Mouse (Mus musculus): ENCODE data around the gene Chchd10.

Gene Chchd10

DNA sequence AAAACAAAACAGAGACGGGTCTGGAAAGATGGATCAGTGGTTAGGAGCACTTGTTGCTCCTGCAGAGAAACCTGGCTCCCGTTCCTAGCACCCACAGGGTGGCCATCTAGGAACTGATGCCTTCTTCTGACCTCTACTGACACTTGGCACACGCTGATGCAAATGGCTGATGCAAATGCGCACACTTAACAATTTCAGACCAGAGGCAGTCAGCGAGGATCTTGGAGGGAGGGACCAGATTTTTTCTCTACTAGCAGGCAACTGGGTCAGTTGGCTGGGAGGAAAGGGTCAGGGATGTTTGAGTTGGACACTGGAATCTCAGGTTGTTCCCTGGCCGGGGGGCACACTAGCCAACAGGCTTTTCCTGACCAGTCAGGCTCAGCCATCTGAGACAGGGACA lies at the start of gene Chchd10:
Chchd10 (plus strand) TSS at position 240 of the 400 bp plus-strand sequence.
- in situ Hi-C loops (cut with MboI, MseI), result no loop called here

DNA sequence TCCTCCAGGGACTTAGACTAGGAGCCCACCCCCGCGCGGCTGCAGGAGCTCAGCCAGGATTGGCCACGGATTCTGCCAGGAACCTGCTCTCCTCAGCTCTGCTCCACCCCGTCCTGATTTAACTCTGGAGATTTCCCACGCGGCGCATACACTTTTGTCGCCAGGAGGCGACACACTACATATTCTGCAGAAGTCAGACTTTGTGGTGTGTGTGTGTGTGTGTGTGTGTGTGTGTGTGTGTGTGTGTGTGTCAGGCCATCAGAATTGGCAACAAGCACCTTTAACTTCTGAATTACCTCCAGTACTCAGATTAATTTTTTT lies 49.7 kb upstream of the Chchd10 start:
- in situ Hi-C loops (cut with MboI, MseI), result no loop called here

DNA sequence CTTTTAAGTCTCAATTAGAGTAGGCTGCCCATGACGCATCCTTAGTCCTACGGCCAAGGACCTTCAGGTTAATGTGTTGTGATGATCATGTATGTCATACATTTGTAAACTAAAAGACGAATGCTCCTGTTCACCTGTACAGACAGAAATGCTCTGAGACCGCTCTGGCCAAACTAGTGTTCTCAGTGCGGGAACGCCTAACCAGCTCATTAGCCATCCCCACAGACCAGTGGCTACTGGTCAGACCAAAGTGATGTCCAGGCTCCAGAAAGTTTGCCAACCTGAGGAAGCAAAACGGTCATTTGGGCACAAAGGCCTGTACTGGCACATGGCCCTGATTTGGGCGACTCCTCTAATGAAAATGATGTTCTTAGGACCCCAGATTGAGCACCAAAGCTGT lies 48.2 kb upstream of the Chchd10 start:
- in situ Hi-C loops (cut with MboI, MseI), result loop anchor here (5.0 kb wide), 1 partner anchor 68 kb away; the partner anchor contains the start of gene Gm5134 (in 2 of the 2)

DNA sequence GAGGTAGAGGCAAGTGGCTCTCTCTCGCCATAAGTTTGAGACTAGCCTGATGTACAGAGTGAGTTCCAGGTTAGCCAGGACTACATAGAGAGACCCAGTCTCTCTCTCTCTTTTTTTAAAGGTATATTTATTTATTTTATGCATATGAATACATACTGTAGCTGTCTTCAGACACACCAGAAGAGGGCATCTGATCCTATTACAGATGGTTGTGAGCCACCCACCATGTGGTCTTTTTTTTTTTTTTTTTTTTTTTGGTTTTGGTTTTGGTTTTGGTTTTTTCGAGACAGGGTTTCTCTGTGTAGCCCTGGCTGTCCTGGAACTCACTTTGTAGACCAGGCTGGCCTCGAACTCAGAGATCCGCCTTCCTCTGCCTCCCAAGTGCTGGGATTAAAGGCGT lies 45.4 kb upstream of the Chchd10 start:
- in situ Hi-C loops (cut with MboI, MseI), result loop anchor here (5.0 kb wide), 1 partner anchor 65 kb away; the partner anchor contains the start of gene Gm5134 (in 2 of the 2)

DNA sequence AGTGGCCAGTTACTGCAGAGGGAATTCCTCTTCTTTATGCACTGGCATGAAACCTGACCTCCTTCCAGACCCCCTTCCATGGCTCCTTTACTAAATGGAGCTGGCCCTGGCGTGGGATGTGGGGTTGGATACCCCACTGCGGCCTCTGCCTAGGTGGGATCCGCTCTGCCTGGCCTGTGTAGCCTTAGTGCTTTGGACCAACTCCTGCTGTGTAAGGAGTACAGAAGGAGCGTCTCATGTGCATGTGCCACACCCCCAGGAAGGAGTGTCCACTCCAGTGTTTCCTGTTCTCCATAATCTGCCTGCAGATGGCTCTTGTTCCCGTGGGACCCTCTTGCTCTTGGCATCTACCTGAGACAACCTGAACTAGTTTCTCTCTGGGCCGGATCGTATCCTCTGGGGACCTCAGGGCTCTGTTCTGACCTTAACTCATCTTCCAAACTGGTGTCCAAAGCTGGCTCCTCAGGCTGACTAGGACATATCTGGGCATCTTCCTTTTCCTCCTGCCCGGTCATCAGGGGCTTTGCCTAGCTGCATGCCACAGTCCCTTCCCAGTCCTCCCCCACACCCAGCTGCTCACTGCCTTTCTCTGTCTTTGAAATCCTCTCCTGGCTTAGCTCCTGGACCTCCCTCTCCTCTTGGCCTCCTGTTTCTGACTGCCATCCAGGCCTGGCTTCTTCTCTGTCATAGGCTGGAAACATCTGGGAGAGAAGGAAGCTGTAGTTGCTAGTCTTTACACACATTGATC lies 43.4 kb upstream of the Chchd10 start:
- in situ Hi-C loops (cut with MboI, MseI), result loop anchor here (5.0 kb wide), 1 partner anchor 63 kb away; the partner anchor contains the start of gene Gm5134 (in 2 of the 2)

DNA sequence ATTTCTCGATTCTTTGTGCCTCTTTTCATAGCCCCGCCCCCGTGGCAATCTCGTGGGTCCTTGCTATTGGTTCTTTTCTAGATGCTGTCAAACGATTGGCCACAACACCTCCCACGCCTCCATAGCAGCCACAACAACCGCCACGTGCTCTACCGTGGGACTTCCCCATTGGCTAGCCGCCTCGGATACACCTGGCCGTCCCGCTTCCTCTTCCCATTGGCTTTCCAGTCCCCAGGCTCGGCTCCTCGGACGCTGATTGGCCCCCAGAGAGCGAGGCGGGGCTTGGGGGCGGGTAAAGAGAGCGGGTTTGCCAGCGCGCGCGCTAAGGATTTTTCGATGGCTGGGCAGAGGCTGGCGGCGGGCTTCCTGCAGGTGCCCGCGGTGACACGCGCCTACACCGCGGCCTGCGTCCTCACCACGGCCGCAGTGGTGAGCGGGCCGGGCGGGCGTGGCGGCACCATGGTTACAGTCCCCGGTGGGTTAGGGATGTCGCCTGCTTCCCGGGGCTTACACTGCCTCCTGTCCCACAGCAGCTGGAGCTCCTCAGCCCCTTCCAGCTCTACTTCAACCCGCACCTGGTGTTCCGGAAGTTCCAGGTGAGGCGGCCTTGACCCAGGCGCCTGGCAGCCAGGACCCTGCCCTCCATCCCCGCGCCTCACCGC lies 39.7 kb upstream of the Chchd10 start, which contains the start of gene Derl3:
Derl3 (plus strand) TSS at position 325 of the 662 bp plus-strand sequence.
- in situ Hi-C loops (cut with MboI, MseI), result no loop called here

DNA sequence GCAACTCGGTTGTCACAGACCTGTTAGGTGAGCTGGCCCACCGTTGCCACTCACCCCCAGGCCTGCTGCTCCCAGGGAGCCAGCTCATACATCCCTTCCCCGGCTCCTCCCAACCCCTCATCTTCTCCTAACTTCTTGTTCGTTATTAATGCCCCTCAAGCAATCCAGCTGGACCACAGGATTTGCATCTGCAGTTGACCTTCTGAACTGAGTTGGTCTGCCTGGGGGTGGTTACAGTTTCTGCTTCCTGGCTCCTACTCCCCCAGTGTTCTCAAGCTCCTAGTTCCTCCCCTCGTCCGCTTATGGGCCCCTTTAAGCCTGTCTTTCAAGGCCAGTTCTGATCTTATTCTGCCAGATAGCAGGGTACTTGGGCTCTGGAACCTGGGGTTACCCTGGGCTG lies 38.3 kb upstream of the Chchd10 start:
- in situ Hi-C loops (cut with MboI, MseI), result no loop called here

DNA sequence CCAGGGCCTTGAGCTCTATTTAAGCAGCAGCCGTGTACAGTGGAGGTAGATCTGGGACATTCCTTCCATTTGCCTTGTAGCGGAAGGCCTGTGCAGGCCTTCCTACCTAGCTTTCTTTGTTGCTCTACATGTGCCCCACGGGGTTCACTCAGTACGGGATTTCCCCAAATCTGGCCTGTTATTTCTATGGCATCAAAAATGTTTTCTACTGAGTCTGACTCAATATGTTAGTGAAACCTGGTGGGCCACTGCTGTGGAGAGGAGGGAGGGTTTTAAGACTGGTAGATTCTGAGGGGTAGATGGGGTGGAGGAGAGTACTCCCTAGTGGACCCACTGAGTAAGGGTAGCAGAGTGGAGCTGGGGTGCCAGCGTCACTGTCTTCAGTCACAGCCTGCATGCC lies 37.2 kb upstream of the Chchd10 start:
- in situ Hi-C loops (cut with MboI, MseI), result no loop called here

DNA sequence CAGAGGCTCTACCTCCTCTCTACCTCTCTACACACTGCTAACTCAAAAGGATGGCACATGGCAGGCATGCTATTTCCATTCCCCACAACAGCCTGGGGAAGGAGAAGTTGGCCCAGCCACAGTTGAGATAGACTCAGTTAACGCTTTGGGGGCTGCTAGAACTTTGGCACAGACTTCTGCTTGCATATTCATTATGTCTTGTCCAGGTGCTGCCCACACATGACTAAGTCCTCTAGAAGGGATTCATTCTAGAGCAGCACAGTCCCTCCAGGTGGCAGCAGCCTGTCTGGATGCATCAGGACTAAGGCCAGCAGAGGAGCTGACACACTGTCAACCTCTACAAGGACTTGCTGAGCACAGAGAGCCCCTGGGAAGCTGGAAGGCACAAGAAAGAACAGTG lies 36.7 kb upstream of the Chchd10 start:
- in situ Hi-C loops (cut with MboI, MseI), result no loop called here

DNA sequence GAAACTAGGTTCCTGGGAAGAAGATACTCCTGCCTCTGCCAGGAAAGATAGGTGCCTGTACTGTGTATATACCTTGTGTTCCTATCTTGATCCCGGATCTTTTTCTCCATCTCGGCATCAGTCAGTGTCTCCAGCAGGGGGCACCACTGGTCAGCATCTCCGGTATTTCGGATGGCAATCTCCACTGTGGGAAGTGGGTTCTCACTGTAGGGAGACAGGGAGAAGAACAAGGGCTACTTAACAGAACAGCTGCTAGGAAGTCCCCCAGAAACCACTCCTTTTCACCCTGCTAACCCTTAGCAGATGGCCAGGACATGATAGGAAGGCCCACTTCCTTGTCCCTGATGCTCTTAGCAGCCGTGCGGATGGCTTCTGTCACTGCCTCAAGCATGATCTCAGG lies 35.6 kb upstream of the Chchd10 start:
- in situ Hi-C loops (cut with MboI, MseI), result no loop called here

DNA sequence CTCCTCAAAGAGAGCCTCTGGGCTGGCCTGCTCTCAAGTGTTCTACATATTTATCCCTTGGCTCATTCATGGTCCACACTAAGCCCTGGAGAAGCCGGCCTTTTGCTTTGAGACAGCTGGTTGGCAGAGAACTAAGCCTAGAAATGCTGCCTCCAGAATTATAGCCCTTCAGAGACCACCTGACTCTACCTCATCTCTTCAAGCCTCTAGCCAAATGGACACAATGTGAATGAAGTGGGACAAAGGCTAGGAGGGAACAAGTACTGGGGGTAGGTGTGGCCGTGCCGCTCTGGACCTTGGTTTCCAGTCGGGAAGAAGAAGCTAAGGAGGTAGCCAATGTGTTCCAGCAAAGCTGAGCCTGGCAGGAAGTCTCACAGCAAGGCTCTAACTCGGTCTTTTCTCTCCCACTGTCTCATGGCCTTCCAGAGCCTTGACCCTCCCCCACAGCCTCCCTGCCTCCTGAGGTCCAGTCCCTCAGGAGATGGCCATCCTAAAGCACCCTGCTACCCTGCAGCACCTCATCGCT lies 34.8 kb upstream of the Chchd10 start:
- in situ Hi-C loops (cut with MboI, MseI), result no loop called here

DNA sequence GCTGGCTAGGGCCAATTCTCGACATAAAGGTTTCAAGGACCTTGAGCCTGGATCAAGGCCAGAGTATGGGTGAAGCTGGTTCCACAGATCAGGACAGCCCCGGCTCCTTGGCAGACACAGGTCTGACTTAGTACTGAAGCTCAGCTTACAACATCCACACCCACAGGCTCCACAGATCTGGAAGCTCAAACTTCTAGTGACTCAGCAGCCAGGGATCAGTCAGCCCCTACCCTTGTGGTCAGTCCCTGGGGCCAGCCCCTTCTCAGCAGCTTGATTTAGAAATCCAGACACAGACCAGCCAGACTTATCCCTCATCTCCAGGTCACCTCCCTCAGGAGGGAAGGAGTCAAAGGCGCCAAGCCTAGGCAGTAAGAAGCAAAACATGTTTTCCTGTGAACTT lies 34.1 kb upstream of the Chchd10 start:
- in situ Hi-C loops (cut with MboI, MseI), result no loop called here

DNA sequence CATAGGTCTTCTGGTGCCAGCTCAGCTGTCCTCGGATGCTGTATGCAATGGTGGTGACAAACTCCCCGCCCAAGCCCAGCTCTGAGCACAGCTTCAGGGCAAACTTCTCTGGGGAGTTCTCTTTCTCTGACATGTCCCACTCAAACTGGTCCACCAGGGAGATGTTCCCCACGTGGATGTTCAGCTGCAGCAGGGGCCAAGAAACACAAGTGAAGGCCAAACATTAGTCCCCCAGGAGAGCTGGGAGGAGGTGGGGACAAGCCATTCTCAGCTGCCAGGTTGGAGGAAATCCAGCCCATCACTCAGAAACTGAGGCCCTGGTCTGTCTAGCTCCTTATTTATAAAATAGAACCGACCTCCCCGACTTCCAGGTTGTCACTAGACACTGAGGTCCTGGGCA lies 28.5 kb upstream of the Chchd10 start:
- in situ Hi-C loops (cut with MboI, MseI), result no loop called here

DNA sequence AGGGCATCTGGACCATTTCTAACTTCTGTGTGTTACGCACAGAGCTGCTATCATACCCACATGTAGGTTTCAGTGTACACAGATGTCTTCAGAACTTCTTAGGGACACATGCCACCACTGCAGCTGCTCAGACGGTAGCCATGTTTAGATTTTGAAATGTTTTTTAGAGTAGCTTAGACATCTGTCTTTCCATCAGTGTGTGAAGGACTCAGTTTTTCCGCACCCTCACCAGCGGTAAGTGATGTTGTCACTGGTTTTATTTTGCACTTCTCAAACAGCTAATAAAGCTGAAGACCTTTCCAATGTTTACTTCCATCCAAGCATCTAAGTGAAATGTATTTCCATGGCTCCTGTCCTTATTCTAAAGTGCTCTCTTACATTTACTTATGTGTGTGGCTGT lies 26.0 kb upstream of the Chchd10 start:
- in situ Hi-C loops (cut with MboI, MseI), result no loop called here

DNA sequence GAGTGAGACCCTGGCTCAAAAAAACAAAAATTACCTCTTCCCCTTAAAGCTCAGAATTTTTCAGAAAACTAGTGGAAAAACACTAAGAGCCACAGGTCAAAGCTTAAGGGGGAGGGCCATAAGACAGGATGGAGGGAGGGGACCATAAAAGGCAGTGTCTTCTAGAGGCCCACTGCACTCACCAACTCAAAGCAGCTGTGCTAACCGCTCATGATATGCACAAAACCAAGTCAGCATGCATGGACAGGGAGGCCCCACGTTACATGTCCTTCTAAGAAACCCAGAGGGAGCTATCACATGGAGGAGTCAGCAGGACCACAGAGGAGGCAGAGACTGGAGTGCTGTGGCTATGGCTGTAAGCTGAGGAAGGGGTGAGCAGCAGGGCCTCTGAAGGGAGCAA lies 22.2 kb upstream of the Chchd10 start:
- in situ Hi-C loops (cut with MboI, MseI), result no loop called here

DNA sequence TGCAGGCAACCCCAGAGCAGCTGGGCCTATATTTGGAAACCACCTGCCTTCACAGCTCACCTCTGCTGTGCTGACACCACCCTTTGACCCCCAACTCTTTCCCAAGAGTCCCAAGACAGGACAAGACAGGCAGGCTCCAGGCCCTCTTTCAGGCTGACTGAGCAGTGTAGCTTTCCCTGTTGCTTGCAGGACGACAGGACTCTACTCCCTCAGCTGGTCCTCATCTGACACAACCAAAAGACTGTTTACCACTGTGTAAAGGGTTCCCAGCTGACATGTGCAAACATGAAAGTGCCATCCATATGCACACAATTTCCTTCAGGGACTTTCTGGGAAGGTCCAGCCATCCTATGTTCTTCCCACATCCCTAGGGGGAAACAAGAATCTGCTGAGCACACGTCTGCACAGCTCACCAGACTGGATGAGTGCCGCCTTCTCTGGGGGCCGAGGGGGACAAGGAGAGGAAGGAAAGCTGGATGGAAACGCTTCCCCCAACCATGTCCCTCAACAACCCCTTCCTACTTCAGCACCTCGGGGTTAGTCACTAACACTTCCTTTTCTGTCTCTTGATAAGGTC lies 19.8 kb upstream of the Chchd10 start:
- in situ Hi-C loops (cut with MboI, MseI), result no loop called here

DNA sequence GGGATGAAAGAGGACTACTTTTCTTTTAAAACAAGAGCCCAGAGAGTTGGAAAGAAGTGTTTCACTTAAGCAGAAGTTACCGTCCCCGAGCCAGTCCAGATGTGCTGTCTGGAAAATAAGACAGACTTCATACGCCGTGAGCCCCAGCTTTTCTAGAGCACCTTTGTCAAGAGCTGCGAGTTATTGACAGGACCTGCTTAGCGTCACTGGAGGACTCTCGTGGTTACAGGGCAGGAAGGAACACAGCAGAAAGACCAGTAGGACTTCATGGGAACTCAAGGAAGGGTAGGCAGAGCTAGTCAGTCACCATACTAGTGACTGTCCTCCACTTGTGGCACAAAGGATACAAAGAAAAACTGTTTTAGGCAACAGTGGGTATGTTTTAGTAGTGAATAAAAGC lies 17.4 kb upstream of the Chchd10 start:
- in situ Hi-C loops (cut with MboI, MseI), result no loop called here

DNA sequence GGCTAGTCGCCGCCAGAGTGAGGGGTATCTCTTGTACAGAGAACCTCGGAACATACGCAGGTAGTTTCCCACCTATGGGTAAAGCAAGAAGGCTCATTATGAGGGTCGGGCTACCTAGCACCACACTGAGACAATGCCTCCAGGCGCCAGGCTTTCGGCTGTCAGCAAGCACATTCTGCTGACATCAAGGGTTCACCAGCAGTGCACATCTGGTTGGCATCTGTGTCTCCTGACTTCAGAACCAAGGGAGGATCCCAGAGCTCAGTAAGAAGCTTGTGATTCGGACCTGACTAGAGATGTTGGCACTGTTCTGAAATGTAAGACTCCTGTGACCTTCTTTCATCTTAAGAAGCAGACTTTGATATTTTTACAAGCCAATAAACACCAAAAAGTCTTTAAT lies 16.1 kb upstream of the Chchd10 start:
- in situ Hi-C loops (cut with MboI, MseI), result no loop called here

DNA sequence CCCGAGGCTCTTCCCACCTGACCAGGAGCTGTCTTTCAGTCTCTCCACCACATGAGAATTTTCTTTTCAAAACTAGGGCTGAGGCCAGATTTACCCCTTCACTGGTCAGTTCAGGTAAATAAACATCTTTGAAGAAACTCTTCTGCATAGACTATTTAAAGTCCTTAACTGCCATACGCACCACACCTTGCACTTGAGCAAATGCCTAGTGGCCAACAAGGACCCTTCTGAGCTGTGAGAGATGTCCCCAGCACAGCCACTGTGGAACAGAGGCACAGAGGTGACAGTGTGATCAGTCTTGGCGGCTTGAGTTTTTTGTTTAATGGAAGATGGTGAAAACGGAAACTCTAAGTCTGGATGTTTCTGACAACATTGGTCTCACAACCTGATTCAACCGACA lies 13.9 kb upstream of the Chchd10 start:
- in situ Hi-C loops (cut with MboI, MseI), result no loop called here

DNA sequence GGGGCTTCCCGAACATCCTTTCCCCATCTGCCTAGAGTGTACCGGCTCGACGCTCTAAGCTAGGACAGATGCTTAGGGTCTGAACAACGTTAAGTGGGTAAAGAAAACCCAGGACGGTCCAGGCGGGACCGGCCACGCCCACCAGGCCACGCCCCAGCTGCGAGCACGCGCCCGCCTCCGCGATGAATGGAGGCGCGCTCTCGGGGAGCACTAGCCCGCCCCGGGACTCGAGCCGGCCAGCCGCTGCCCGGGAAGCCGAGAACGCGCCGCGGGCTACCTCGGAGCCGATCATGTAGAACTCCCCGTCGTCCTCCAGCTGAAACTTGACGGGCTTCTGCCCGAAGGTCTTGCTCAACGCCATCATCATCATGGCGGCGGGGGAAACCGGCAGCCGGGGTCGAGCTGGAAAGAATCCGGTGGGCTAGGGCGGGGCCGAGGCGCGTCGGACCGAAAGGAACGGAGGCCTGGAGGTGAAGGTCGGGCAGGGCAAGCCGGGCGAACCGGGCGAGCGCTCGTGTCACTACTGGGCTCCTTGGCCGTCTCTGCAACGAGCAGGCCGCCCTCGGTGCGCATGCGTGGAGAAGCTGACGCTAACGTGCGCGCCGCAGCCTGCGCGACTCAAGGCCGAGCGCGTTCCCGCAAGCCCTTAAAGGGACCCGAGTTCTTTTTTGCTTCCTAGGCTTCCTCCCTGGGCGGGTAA lies 11.8 kb upstream of the Chchd10 start, which contains the start of gene Smarcb1:
Smarcb1 (minus strand) TSS at position 592 of the 700 bp plus-strand sequence.
- in situ Hi-C loops (cut with MboI, MseI), result no loop called here

DNA sequence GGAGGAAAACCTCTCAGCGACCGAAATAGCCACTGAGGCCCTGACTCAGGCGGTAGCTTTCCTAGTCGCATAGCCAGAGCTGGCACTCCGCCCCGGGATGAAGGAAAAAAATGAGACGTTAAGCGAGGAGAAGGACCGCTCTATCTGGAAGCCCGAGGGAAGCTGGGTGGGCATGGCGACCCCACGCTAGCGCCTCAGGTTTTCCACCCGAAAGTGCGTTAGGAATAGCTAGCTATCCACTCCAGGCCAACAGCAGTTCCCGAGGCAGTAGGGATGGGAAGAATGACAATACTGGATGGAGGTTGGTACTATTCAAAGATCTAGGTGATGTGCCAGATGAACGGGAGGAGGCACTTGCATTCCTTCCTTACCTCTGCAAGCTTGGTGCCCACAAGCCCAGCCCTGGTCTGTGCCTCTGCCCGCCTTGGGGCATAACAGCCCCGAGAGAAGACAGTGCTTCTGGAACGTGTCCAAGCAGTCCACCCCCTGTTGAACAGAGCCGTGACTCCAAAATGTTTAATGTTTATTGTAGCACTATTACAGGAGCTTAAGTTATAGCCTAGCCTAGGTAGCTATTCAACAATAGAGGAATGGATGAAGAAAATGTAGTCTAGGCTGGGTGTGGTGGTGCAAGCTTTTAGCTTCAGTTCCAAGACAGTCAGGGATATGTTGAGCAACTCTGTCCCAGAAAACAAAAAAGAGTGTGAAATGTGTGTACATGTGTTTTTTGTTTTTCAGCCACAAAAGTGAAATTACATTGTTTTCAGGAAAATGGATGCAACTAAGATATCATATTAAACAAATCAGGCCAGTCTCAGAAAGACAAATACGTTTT lies 11.0 kb upstream of the Chchd10 start:
- in situ Hi-C loops (cut with MboI, MseI), result no loop called here
